Mouse (Mus musculus): ENCODE results near the gene Cdr2l.

Cdr2l gene

DNA sequence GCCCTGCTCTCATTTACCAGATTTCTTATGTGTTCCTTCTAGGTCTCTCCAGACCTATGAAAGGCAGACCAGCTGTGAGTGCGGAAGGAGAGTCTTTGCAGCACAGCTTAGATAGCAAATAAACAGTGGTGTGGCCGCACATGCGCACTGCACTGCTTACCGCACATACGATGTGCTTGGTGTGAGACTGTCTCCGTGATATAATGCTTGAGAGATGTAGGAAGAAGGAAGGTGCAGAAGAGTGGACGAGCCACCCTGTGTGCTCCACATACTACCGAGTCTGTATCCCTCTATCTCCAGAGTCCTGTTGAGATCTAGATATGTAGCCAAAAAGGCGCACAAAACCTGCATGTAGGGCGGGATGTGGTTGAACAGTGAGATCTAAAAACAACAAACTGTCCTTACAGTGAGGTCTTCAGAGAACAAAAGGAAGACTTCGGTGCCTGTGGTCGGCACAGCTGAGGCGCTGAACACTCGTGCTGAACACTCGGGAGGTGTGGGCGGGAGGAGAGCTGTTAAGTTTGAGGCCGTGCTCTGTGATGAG is 25.2 kb downstream of the Cdr2l start:
- no peak for DNase-seq (ENCODE audit: low spot score)

DNA sequence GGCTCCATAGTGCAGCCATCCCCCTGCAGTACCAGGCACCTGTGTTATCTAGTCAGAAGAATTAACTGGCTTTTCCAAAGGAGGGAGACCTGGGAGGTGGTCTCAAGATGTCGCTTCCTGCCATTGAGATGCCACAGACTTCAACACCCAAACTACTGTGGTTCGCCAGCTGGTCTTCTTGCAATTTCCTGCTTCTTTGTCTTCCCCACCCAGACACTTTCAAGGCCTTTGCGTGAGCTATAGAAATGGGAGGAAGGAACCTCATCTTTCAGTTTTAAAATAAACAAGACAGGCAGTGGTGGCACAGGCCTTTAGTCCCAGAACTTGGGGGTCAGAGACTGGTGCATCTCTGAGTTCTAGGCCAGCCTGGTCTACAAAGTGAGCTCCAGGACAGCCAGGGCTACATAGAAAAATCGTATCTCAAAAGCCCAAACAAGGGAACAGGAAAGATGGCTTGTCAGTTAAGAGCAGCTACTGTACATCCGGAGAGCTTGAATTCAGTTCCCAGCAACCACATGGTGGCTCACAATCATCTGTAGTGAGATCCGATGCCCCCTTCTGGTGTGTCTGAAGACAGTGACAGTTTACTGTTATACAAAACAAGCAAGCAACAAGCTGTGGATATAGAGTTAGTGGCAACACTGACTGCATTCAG is 26.7 kb downstream of the Cdr2l start:
- DNase-seq (ENCODE audit: low spot score) = no peak

GRCm38 (mm10) chr11:115409556-115409955 is 27.8 kb downstream of the Cdr2l start:
- no peak for DNase-seq (ENCODE audit: low spot score)

- DNase-seq (ENCODE audit: low spot score) = peak; percentile 92
Measured at GRCm38 (mm10) chr11:115419531-115420237, 38.0 kb downstream of the Cdr2l start, which contains the start of the genes Atp5h and Kctd2. Gene Atp5h (minus strand): TSS chr11:115419962. Gene Kctd2 (plus strand): TSS chr11:115420128.

GRCm38 (mm10) chr11:115420336-115421190 is 38.8 kb downstream of the Cdr2l start:
- DNase-seq (ENCODE audit: low spot score) = peak; percentile 46

DNA sequence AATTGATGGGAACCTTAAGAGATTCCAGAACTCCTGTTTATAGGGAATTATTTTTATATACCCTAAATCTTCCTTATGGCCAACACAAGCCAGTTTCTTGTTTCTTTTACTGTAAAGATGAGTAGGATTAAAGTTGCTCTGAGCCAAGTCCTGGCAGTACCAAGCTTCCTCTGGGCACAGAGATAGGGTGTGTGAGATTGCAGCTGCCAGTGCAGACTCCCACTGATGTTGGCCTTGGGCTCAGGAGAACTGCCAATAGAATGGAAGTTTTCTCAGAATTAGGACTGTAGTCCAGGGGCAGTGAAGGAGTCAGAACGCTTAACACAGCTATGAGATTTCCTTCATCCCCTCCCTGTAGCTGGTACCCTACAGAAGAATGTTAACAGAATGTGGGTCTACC is 39.6 kb downstream of the Cdr2l start:
- no peak for DNase-seq (ENCODE audit: low spot score)

GRCm38 (mm10) chr11:115421972-115422371 is 40.3 kb downstream of the Cdr2l start:
- DNase-seq (ENCODE audit: low spot score) = no peak

DNA sequence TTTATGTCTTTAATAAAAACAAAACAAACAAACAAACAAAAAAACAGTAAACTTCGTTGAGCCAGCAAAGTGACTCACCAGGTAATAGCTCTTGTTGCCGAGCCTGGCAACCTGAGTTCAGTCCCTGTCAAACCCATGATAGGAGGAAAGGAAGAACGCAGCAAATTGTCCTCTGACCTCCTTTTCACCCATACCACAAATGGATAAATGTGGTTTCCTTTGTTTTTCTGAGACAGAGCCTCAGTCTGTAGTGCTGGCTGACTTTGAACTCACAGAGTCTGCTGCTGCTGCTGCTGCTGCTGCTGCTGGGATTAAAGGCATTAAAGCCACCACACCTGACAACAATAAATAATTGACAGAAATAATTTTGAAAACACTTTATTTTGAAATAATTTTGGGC is 41.4 kb downstream of the Cdr2l start:
- no peak for DNase-seq (ENCODE audit: low spot score)

DNA sequence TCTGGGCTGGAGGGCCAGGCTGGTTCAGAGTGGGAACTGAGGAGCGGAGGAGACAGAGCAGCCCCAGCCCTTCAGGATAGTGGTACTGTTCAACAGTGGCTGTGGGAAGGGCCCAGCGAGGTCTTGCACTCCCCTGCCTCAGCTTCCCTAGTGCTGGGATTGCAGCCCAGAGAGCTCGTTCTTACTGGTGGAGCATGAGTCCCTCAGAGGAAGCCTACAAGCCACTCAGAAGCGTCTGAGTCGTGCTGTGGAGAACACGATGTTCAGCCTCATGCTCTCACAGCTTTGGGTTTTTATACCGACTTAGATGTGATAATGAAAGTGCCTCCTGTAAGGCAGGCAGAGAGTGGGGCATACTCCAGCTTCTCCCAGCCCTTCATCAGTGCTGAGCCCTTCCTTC is 43.0 kb downstream of the Cdr2l start:
- no peak for DNase-seq (ENCODE audit: low spot score)

DNA sequence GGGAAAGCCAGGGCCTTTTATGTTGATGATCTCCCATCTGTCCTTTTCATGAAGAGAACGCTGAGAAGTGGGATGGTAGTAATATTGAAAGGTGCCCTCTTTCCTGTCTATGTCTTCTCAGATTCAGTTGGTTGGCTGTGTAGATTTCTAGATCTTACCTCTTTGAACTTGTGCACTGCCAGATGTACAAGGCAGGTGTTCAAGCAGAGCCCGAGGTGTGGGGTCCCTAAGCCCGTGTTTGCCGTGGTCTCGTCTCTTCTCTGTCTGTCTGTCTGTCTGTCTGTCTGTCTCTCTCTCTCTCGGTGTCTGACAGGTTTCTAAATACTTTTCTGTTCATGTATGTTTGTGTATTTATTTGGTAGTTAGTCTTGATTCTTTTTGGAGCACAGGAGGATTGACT is 44.0 kb downstream of the Cdr2l start:
- no peak for DNase-seq (ENCODE audit: low spot score)

DNA sequence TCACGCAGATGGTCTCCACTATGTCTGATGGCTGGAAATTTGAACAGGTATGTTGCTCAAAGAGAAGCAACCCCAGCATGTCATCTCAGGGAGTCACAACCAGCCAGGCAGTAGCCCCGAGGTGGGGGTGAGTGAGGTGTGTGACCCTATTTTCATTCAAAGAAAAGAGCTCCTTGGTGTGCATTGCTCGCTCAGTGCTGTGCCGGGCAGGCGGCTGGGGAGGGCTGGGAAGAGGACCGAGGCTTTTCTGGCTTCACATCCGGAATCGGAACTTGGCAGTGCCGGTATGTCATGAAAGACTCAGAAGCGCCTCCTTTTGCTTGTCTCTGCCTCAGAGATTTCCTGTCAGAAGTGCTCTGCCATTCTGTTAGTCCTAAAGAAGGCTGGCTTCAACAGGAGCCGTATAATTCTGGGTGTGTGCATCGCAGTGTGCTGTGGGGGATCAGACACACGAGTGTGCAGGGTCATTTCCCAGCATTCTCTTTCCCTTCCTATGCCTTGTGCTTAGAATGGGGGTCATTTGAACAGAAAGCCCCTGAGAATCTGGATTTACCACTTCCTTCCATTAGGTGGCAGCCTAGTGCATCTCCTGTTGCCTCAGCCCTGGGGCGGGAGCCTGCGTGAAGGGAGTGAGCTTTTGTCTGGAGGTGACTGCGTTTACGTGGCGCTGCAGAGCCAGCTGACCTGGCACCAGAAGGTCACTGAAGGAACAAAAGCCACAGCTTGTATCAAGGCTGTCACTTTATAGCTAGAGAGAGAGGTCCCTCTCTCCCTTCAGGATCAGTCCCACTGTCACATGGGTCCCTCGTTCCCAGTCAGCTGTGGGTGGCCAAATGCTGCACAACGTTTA is 46.0 kb downstream of the Cdr2l start:
- DNase-seq (ENCODE audit: low spot score) = peak; percentile 33

DNA sequence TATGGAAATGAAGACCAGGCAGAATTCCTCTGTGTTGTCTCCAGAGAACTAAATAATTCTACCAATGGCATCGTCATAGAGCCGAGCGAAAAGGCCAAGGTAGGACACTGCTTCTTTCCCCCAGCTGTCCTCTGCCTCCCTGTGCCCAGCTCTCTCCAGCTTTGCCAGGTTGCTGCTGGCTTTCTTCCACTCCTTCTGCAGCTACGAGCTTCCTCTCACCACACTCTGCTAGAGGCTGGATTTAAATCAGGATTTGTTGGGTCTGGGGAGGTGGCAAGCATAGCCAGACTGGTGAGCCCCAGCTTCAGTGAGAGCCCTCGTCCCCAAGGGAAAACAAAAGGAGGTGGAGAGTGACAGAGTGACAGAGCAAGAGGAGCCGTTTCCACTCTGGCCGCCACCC is 47.6 kb downstream of the Cdr2l start:
- DNase-seq (ENCODE audit: low spot score) = no peak

- DNase-seq (ENCODE audit: low spot score) = no peak
Measured at GRCm38 (mm10) chr11:115430561-115430960, 48.8 kb downstream of the Cdr2l start.

DNA sequence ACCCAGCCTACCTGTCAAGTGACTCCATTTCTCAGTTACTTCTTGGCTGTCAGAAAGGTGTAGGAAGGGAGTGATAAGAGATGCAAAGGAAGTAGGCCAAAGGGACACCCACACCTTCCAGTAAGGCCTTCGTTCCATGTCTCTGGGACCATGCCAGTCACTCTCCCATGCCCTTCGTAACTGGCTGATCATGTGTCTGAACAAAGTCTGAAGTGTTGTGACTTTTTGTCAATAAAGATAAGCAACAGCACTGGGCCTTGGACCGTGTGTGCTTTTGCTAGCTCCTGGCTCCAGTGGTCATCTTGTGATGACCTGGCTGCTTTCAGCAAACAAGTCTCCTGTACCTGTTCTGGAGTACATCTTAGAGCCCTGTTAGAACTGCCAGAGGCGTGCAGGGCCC is 51.1 kb downstream of the Cdr2l start:
- DNase-seq (ENCODE audit: low spot score) = no peak

DNA sequence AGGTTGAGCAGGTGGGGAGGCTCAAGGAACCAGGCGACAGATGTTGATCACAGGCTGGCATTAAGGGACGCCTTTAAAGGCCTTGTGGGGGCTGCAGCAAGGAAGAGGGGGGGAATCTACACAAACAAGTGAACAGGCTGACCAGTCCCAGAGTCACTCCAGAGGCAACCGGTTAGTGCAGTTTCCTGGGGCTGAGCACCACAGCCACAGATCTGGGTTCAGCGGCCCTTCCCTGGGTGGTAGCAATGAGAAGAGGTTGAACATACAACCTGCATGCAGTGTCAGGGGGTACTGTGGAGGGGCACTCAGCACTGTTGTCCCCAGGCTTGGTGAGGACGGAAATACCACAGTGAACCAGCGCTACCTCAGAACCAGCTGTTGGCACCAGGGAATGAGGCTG is 51.6 kb downstream of the Cdr2l start:
- DNase-seq (ENCODE audit: low spot score) = no peak

- DNase-seq (ENCODE audit: low spot score) = no peak
Measured at GRCm38 (mm10) chr11:115435596-115436337, 54.1 kb downstream of the Cdr2l start.

DNA sequence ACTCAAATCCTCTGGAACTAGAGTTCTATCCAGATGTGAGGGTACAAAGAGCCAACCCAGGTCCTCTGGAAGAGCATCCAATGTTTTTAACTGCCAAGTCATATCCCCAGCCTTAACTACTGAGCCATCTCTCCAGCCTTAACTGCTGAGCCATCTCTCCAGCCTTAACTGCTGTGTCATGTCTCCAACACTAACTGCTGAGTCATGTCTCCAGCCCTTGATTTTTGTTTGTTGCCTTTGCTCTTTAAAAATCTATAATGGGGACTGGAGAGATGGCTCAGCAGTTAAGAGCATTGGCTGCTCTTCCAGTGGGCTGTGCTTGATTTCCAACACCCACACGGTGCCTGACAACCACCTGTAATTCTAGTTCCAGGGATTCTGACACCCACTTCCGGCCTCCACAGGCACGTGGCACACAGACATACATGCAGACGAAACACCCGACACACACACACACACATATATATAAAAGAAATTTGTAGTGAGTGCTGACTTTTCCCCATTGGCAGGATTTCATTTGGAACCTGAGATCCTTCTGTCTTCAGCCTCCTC is 55.9 kb downstream of the Cdr2l start:
- no peak for DNase-seq (ENCODE audit: low spot score)

DNA sequence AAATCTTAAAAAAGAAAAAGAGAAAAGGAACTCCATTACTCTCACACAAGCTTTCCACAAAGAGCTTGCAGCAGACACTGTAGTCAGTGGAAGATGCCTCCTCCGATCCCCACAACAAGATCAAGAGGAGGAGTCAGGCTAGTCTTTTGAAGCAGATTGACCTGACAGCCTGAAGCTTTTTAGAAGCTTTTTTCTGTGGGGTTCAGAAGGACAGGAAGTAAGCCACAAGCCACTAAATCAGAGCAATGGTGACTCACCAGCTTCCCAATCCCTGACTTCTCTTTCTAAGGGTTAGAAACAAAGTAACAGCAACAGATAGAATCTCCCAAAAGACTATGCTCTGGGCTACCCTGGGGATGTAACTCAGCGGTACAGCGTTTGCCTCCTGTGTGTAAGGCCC is 57.6 kb downstream of the Cdr2l start:
- no peak for DNase-seq (ENCODE audit: low spot score)

GRCm38 (mm10) chr11:115439906-115440595 is 58.3 kb downstream of the Cdr2l start, which contains the start of gene Trim80:
Gene Trim80 (plus strand): TSS chr11:115440545.
- DNase-seq (ENCODE audit: low spot score) = no peak

DNA sequence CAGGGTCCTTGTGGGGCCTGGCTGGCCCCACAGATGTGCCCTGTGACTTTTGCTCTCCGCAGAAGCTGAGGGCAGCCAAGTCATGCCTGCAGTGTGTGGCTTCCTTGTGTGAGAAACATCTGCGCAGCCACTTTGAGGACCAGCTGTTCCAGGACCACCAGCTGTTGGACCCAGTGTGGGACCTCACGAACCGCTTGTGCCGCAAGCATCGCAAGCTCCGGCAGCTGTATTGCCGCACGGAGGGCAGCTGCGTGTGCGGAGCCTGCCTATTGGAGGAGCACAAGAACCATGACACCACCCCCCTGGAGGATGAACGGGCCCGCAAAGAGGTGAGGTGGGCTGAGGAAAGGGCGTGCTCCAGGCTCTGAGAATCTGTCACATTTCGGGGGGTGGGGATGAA is 59.7 kb downstream of the Cdr2l start:
- DNase-seq (ENCODE audit: low spot score) = no peak
